Mouse (Mus musculus) lung, embryonic 14.5 days (tissue): ENCODE measurements around the gene Cr1l. TPM values are rescaled to one million over a fixed set of nuclear protein-coding genes. Genes with fewer than 3 reads are reported as not detected.

Experiments
- ATAC-seq: fragments of 200-750 bp; cut with Nextera tagmentation; 2 replicates; pipeline ENCODE4 v1.8.0; 2017; ENCODE audit warnings: mild to moderate bottlenecking, moderate TSS enrichment, moderate library complexity; ENCODE audit not compliant: insufficient read depth
- DNase-seq: peaks from one replicate; pipeline ENCODE4 v3.0.0-alpha.2; 2015
- H3K27ac ChIP-seq: fragments of 300-500 bp; sonication (generic); 2 replicates; pipeline ENCODE4 v1.5.1; 2014; ENCODE audit warnings: low read depth, mild to moderate bottlenecking, moderate library complexity
- H3K27me3 ChIP-seq: fragments of 300-500 bp; sonication (generic); 2 replicates; pipeline ENCODE4 v1.6.1; 2014; ENCODE audit warnings: low read length, control low read depth; ENCODE audit not compliant: insufficient read depth
- H3K36me3 ChIP-seq: fragments of 300-500 bp; sonication (generic); 2 replicates; pipeline ENCODE4 v1.6.1; 2014; ENCODE audit warnings: control low read depth; ENCODE audit not compliant: insufficient read depth
- H3K4me1 ChIP-seq: fragments of 300-500 bp; sonication (generic); 2 replicates; pipeline ENCODE4 v1.6.1; 2014; ENCODE audit warnings: antibody characterized with exemption, control low read depth; ENCODE audit not compliant: insufficient read depth
- H3K4me2 ChIP-seq: fragments of 300-500 bp; sonication (generic); 2 replicates; pipeline ENCODE4 v1.6.1; 2014; ENCODE audit warnings: mild to moderate bottlenecking
- H3K4me3 ChIP-seq: fragments of 300-500 bp; sonication (generic); 2 replicates; pipeline ENCODE4 v1.5.1; 2014; ENCODE audit warnings: low read depth, low read length
- H3K9ac ChIP-seq: fragments of 300-500 bp; sonication (generic); 2 replicates; pipeline ENCODE4 v1.6.1; 2014
- H3K9me3 ChIP-seq: fragments of 300-500 bp; sonication (generic); 2 replicates; pipeline ENCODE4 v1.6.1; 2016; ENCODE audit warnings: low read depth, low read length, control low read depth
- CTCF ChIP-seq: IDR thresholded peaks from 2 replicates; pipeline ENCODE4 v1.5.1; 2016; ENCODE audit warnings: antibody characterized with exemption, low read depth
- polyA plus RNA-seq: library from polyadenylated mRNA; unstranded; fragments of >200 nt; fragmentation: Nextera tagmentation; extraction: Ambion mirVana; gene quantifications from 2 replicates; pipeline ENCODE4 v1.2.1, GENCODE M21; 2014

The Cr1l gene
- polyA plus RNA-seq, 1 experiment from 2014 or later: 66.4 TPM

DNA sequence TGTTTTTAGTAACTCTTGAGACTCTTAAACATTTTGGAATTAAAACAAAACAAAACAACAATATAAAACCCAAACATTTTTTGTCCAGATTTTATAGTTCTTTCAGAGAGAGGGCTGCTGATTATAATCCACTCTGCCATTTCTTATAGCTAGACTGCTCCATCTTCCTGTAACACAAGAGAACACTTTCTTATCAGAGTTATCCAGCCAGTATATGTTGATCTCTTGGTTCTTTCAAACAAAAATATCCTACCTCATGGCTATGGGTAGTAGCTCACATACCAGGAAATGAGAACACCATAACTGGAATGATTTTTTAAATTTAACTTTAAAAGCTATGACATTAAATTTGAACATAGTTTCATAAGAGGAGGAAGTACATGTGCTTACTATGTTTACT lies 49.2 kb downstream of the Cr1l start:
- no peaks in the 10 kb centered on the region for H3K4me1 ChIP-seq
- no peak for TF ChIP-seq CTCF
- H3K4me2 ChIP-seq: no peak overlapping the region
- DNase-seq (no peak), ATAC-seq (no peak)
- no peaks in the 10 kb centered on the region for H3K27me3 ChIP-seq
- H3K9me3 ChIP-seq: no peaks in the 10 kb centered on the region
- H3K4me3 ChIP-seq: no peak overlapping the region
- no peaks in the 10 kb centered on the region for H3K36me3 ChIP-seq
- no peak overlapping the region for H3K9ac ChIP-seq
- H3K27ac ChIP-seq: no peak overlapping the region

Other genes with a start within 250 kb of the Cr1l start
- 164 and 165 TPM in 2 replicates for gene Cd34, start 192.8 kb downstream of the Cr1l start, polyA plus RNA-seq
- 0.68 and 1.2 TPM in 2 replicates for gene Cd46, start 39.3 kb downstream of the Cr1l start, polyA plus RNA-seq
- gene Cr2, start 45.1 kb upstream of the Cr1l start, polyA plus RNA-seq: 0.20 and 0.39 TPM in 2 replicates